Mouse (Mus musculus) cerebellum, adult 2 months (tissue): ENCODE results near the gene Flnc.

Experiments used
- CTCF ChIP-seq: fragments of 200-500 bp; IDR thresholded peaks from 2 replicates; pipeline ENCODE4 v1.5.1; 2011; ENCODE audit warnings: low read depth, mild to moderate bottlenecking, control low read depth, low read length, moderate library complexity, borderline replicate concordance; ENCODE audit not compliant: insufficient read depth
- POLR2A ChIP-seq: fragments of 200-500 bp; IDR thresholded peaks from 2 replicates; pipeline ENCODE4 v1.6.1; 2011; ENCODE audit warnings: low read length, control low read depth, borderline replicate concordance; ENCODE audit not compliant: insufficient read depth

DNA sequence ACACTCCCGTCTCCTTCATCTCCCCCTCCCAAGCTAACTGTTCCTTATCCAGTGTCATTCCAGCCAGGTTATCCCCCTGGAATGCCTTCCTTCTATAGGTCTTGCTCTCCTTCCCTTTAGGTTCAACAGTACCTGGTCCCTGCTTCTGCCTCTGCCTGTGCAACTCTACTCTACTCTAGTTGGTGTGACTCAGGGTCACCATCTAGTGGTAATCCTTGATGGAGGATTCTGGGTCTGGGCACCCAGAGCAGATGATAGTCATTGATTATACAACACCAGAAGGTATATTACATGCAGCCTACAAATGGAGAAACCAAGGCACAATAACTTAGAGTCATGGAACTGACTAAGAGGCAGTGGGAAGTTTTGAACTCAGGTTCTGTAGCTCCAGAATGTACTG, 68.5 kb downstream of the Flnc start:
- TF ChIP-seq CTCF (no peak), POLR2A (no peak)
